Mouse (Mus musculus): ENCODE measurements around the gene Arg1. TPM values are rescaled to one million over a fixed set of nuclear protein-coding genes. Genes with fewer than 3 reads are reported as not detected.

Gene Arg1
- polyA plus RNA-seq, 1 experiment from 2014 or later = 5.9 TPM

GRCm38 (mm10) chr10:24926380-24926779 is 904 bp downstream of the Arg1 start:
- Histone ChIP-seq H3K27ac (ENCODE audit: low read length) (no peak overlapping the region), H3K9me3 (ENCODE audit: control insufficient read depth, low read length) (no peaks in the 10 kb centered on the region), H3K4me1 (ENCODE audit: control insufficient read depth, insufficient read depth, low read length) (peaks cover 13% of the 10 kb centered on the region), H3K27me3 (replicated peaks; ENCODE audit: control insufficient read depth, insufficient read depth, low read length) (no peaks in the 10 kb centered on the region), H3K36me3 (ENCODE audit: control insufficient read depth, insufficient read depth, low read length) (no peaks in the 10 kb centered on the region), H3K4me3 (ENCODE audit: low read length) (no peak overlapping the region), H3K9ac (ENCODE audit: low read depth, low read length) (0 out of 2 replicates have a peak overlapping the region, but pooled peaks have one; percentile 4), H3K4me2 (ENCODE audit: low read depth, low read length) (no peak overlapping the region)
- 35% methylated on average over 10 of the region's 10 CpGs for WGBS
- ATAC-seq = no peak

- 79% methylated on average over 3 of the region's 3 CpGs for WGBS
These were observed 3.0 kb downstream of the Arg1 start for GRCm38 (mm10) chr10:24924296-24924695.

DNA sequence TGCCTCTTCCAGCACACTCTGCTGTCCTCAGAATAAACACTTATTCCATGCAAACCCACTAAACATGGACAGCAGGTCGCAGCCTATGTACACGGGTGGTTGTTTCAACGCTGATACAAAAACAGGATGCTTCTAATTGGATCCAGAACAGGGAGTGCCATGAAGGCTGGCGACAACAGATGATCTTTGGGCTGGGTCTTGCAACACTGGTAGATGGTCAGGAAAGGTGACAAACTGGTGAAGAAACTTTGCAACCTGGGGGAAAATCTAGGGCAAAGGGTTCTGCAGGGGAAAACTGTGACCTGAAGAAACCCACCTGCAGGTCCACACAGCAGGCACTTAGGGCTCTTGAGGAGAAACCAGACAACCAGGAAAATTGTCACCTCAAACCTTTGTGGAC is 4.3 kb downstream of the Arg1 start:
- Histone ChIP-seq H3K27me3 (replicated peaks; ENCODE audit: control insufficient read depth, insufficient read depth, low read length) (no peaks in the 10 kb centered on the region), H3K36me3 (ENCODE audit: control insufficient read depth, insufficient read depth, low read length) (no peaks in the 10 kb centered on the region), H3K4me2 (ENCODE audit: low read depth, low read length) (no peak overlapping the region), H3K9ac (ENCODE audit: low read depth, low read length) (no peak overlapping the region), H3K4me1 (ENCODE audit: control insufficient read depth, insufficient read depth, low read length) (peaks cover 13% of the 10 kb centered on the region), H3K27ac (ENCODE audit: low read length) (no peak overlapping the region), H3K9me3 (ENCODE audit: control insufficient read depth, low read length) (no peaks in the 10 kb centered on the region), H3K4me3 (ENCODE audit: low read length) (no peak overlapping the region)
- ATAC-seq = no peak
- WGBS = 83% methylated on average over 4 of the region's 4 CpGs

More at GRCm38 (mm10) chr10:24924296-24924695, 3.0 kb downstream of the Arg1 start:
- Histone ChIP-seq H3K4me1 (ENCODE audit: control insufficient read depth, insufficient read depth, low read length) (peaks cover 13% of the 10 kb centered on the region), H3K4me2 (ENCODE audit: low read depth, low read length) (no peak overlapping the region), H3K9ac (ENCODE audit: low read depth, low read length) (no peak overlapping the region), H3K4me3 (ENCODE audit: low read length) (no peak overlapping the region), H3K36me3 (ENCODE audit: control insufficient read depth, insufficient read depth, low read length) (no peaks in the 10 kb centered on the region), H3K27ac (ENCODE audit: low read length) (no peak overlapping the region), H3K27me3 (replicated peaks; ENCODE audit: control insufficient read depth, insufficient read depth, low read length) (no peaks in the 10 kb centered on the region), H3K9me3 (ENCODE audit: control insufficient read depth, low read length) (no peaks in the 10 kb centered on the region)
- no peak for ATAC-seq

- H3K4me2 ChIP-seq (ENCODE audit: low read depth, low read length) = no peak overlapping the region
- 87% methylated on average over 6 of the region's 6 CpGs for WGBS
- no peaks in the 10 kb centered on the region for H3K27me3 ChIP-seq (replicated peaks; ENCODE audit: control insufficient read depth, insufficient read depth, low read length)
- H3K4me1 ChIP-seq (ENCODE audit: control insufficient read depth, insufficient read depth, low read length) = no peaks in the 10 kb centered on the region
- H3K4me3 ChIP-seq (ENCODE audit: low read length) = no peak overlapping the region
- peaks cover 13% of the 10 kb centered on the region for H3K36me3 ChIP-seq (ENCODE audit: control insufficient read depth, insufficient read depth, low read length)
- no peak overlapping the region for H3K9ac ChIP-seq (ENCODE audit: low read depth, low read length)
- no peak overlapping the region for H3K27ac ChIP-seq (ENCODE audit: low read length)
- H3K9me3 ChIP-seq (ENCODE audit: control insufficient read depth, low read length) = no peaks in the 10 kb centered on the region
- no peak for ATAC-seq
These were observed 11.8 kb downstream of the Arg1 start for GRCm38 (mm10) chr10:24915486-24915885.

DNA sequence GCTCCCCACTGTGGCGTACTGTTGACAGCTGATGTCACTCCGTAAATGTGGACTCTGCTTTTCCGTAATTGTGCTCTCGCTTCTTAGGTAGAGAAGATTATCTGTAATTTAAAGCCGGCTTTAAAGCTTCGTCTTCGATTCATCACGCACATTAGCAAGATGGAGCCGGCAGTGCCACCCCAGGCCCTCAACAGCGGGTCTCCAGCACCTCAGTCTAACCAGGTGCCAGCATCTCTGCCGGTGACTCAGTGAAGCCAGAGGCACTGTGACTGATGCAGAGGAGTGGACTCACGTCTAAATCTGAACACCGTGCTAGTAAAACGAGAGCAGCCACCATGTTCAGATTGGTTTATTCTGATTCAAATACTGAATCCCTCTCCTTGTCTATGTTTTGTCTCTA is 14.7 kb downstream of the Arg1 start:
- Histone ChIP-seq H3K27me3 (replicated peaks; ENCODE audit: control insufficient read depth, insufficient read depth, low read length) (no peaks in the 10 kb centered on the region), H3K9ac (ENCODE audit: low read depth, low read length) (no peak overlapping the region), H3K4me1 (ENCODE audit: control insufficient read depth, insufficient read depth, low read length) (no peaks in the 10 kb centered on the region), H3K36me3 (ENCODE audit: control insufficient read depth, insufficient read depth, low read length) (peaks cover 21% of the 10 kb centered on the region), H3K4me3 (ENCODE audit: low read length) (no peak overlapping the region), H3K9me3 (ENCODE audit: control insufficient read depth, low read length) (no peaks in the 10 kb centered on the region), H3K27ac (ENCODE audit: low read length) (no peak overlapping the region), H3K4me2 (ENCODE audit: low read depth, low read length) (no peak overlapping the region)
- ATAC-seq = no peak
- WGBS = 92% methylated on average over 14 of the region's 14 CpGs

DNA sequence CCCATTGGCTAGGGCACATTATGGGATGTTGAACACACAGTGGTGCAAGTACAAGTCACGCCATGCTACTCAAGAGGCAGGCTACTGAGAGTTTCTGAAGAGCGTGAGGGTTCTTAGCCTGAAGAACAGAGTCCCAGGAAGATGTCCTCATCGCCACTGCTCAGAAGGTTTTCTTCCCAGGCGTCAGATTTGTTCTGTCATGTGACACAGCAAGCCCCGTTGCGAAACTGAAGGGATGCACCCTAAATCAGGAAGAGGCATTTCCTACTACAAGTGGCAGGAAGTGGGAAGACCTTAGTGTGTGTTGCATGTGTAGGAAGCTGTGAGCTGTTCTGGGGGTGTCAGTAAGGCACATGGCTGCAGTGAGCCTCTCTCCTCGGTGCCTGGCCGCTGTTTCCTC is 16.1 kb downstream of the Arg1 start:
- ATAC-seq = no peak
- Histone ChIP-seq H3K4me3 (ENCODE audit: low read length) (no peak overlapping the region), H3K4me1 (ENCODE audit: control insufficient read depth, insufficient read depth, low read length) (no peaks in the 10 kb centered on the region), H3K9me3 (ENCODE audit: control insufficient read depth, low read length) (no peaks in the 10 kb centered on the region), H3K27ac (ENCODE audit: low read length) (no peak overlapping the region), H3K36me3 (ENCODE audit: control insufficient read depth, insufficient read depth, low read length) (peaks cover 21% of the 10 kb centered on the region), H3K4me2 (ENCODE audit: low read depth, low read length) (no peak overlapping the region), H3K27me3 (replicated peaks; ENCODE audit: control insufficient read depth, insufficient read depth, low read length) (no peaks in the 10 kb centered on the region), H3K9ac (ENCODE audit: low read depth, low read length) (no peak overlapping the region)
- WGBS = 86% methylated on average over 8 of the region's 8 CpGs

- no peaks in the 10 kb centered on the region for H3K9me3 ChIP-seq (ENCODE audit: control insufficient read depth, low read length)
- no peaks in the 10 kb centered on the region for H3K4me1 ChIP-seq (ENCODE audit: control insufficient read depth, insufficient read depth, low read length)
- H3K4me3 ChIP-seq (ENCODE audit: low read length) = no peak overlapping the region
- H3K27me3 ChIP-seq (replicated peaks; ENCODE audit: control insufficient read depth, insufficient read depth, low read length) = no peaks in the 10 kb centered on the region
- H3K9ac ChIP-seq (ENCODE audit: low read depth, low read length) = no peak overlapping the region
- H3K27ac ChIP-seq (ENCODE audit: low read length) = no peak overlapping the region
- H3K4me2 ChIP-seq (ENCODE audit: low read depth, low read length) = no peak overlapping the region
- peaks cover 21% of the 10 kb centered on the region for H3K36me3 ChIP-seq (ENCODE audit: control insufficient read depth, insufficient read depth, low read length)
- peak; percentile 59; the same call in 1 of the 2 replicates for ATAC-seq
- WGBS = 85% methylated on average over 10 of the region's 10 CpGs
These were observed 21.7 kb downstream of the Arg1 start for GRCm38 (mm10) chr10:24905627-24906026.

DNA sequence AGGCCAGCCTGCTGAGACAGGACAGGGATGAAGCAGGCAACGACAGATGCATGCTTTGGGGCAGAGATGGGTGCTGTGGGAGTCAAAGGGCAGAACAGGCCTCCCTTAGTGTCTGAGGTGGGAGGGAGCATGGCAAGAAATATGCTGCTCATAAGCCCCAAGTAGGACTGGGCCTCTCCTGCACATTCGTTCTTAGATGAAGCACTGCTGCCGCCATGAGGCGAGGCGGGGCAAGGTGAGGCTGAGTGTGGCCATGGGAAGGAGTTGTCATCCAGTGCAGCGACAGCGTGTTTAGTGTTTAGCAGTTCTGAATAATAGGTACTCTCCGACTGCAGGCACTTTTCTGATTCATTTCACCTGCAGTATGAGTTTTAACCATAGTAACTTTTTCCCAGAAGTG is 31.4 kb downstream of the Arg1 start:
- no peaks in the 10 kb centered on the region for H3K27me3 ChIP-seq (replicated peaks; ENCODE audit: control insufficient read depth, insufficient read depth, low read length)
- no peak overlapping the region for H3K4me2 ChIP-seq (ENCODE audit: low read depth, low read length)
- 81% methylated on average over 8 of the region's 8 CpGs for WGBS
- no peaks in the 10 kb centered on the region for H3K9me3 ChIP-seq (ENCODE audit: control insufficient read depth, low read length)
- H3K4me3 ChIP-seq (ENCODE audit: low read length) = no peak overlapping the region
- no peak overlapping the region for H3K27ac ChIP-seq (ENCODE audit: low read length)
- H3K9ac ChIP-seq (ENCODE audit: low read depth, low read length) = no peak overlapping the region
- H3K36me3 ChIP-seq (ENCODE audit: control insufficient read depth, insufficient read depth, low read length) = peaks cover 6% of the 10 kb centered on the region
- H3K4me1 ChIP-seq (ENCODE audit: control insufficient read depth, insufficient read depth, low read length) = no peaks in the 10 kb centered on the region
- 0 out of 2 replicates have a peak, but pooled peaks have one; percentile 42 for ATAC-seq

DNA sequence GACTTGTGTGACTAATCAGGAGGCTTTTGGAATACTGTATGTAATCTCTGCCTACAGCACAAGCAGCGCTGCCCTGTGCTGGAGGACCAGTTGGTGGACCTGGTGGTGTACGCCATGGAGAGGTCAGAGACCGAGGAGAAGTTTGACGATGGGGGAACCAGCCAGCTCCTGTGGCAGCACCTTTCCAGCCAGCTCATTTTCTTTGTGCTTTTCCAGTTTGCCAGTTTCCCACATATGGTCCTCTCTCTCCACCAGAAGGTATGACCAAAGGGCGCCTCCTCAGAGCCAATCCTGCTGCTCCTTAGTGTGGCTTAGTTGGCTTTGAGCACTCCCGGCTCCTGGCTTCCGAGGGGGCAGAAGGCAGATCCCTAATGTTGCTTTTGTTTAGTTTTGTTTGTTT is 38.9 kb downstream of the Arg1 start:
- no peak overlapping the region for H3K4me3 ChIP-seq (ENCODE audit: low read length)
- H3K27ac ChIP-seq (ENCODE audit: low read length) = no peak overlapping the region
- no peak for ATAC-seq
- WGBS = 95% methylated on average over 7 of the region's 7 CpGs
- H3K4me1 ChIP-seq (ENCODE audit: control insufficient read depth, insufficient read depth, low read length) = no peaks in the 10 kb centered on the region
- no peak overlapping the region for H3K4me2 ChIP-seq (ENCODE audit: low read depth, low read length)
- H3K9me3 ChIP-seq (ENCODE audit: control insufficient read depth, low read length) = no peaks in the 10 kb centered on the region
- no peaks in the 10 kb centered on the region for H3K27me3 ChIP-seq (replicated peaks; ENCODE audit: control insufficient read depth, insufficient read depth, low read length)
- H3K9ac ChIP-seq (ENCODE audit: low read depth, low read length) = no peak overlapping the region
- H3K36me3 ChIP-seq (ENCODE audit: control insufficient read depth, insufficient read depth, low read length) = 0 out of 2 replicates have a peak, but pooled peaks cover 3% of the 10 kb centered on the region

DNA sequence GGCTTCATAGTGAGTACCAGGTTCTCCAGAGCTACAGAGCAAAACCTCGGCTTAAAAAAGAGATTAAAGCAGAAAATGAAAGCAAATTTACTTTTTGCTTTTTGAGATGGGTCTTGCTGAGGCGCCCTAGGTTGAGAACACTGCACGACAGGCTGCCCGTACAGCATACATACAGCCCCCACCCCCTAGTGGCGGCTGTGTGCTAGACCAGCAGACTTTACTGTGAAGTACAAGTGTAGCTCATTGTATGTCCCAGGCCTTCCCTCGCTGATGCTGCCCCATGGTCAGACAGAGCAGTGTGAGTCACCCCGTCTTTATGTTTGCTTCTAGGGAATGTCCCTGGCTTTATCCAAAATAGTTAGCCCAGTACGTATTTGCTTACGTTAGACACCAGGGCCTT is 41.3 kb downstream of the Arg1 start:
- Histone ChIP-seq H3K9ac (ENCODE audit: low read depth, low read length) (no peak overlapping the region), H3K36me3 (ENCODE audit: control insufficient read depth, insufficient read depth, low read length) (peaks cover 3% of the 10 kb centered on the region; the same call in 1 of the 2 replicates)
- WGBS = 82% methylated on average over 9 of the region's 9 CpGs

More for the DNA sequence above, 41.3 kb downstream of the Arg1 start:
- no peak for ATAC-seq
- no peaks in the 10 kb centered on the region for H3K27me3 ChIP-seq (replicated peaks; ENCODE audit: control insufficient read depth, insufficient read depth, low read length)
- no peaks in the 10 kb centered on the region for H3K9me3 ChIP-seq (ENCODE audit: control insufficient read depth, low read length)
- H3K4me1 ChIP-seq (ENCODE audit: control insufficient read depth, insufficient read depth, low read length) = no peaks in the 10 kb centered on the region
- H3K4me3 ChIP-seq (ENCODE audit: low read length) = no peak overlapping the region
- no peak overlapping the region for H3K27ac ChIP-seq (ENCODE audit: low read length)
- H3K4me2 ChIP-seq (ENCODE audit: low read depth, low read length) = no peak overlapping the region
